In the genomic region with DNA sequence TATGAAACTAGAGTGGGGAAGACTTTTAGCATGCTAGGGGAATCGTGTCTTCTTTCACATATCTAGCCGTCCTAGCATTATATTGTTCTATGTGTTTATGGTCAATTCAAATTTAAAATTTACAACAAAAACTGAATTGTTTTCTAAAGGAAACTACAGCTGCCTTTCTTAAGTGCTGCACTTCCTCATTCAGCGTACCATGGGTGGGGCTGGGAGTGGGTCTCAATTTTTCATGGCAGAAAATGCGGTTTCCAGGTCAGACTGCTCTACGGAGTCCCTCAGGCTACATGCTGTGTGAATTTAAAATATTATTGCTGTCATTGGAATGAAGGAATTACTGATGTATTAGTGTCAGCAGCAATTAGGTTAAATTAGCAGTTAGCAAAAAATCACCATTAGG, we compare ENCODE assay signal across 13 mouse cellular contexts. TPM values are rescaled to one million over a fixed set of nuclear protein-coding genes. Genes with fewer than 3 reads are reported as not detected.
A peak's percentile ranks its signal among the peaks of the same experiment; 100 is the strongest.
DNase-seq lines count a peak whose midpoint lies in the region; ATAC-seq and TF ChIP-seq lines count a peak whose summit lies in the region.
"Had no signal": no experiment of that assay in that cellular context is flagged by ENCODE, and none has a peak within 500 bp of the region (broad histone marks: within the 10 kb centered on the region; RNA-seq: fewer than 3 reads in every experiment).

No protein-coding gene starts in this region.

- 0 out of 2 replicates have a peak, but pooled peaks cover 2% of the 10 kb centered on the region for H3K36me3 ChIP-seq in heart, embryonic 11.5 days (ENCODE audit: control insufficient read depth, insufficient read depth, low read length)
- peaks cover 27% of the 10 kb centered on the region for H3K36me3 ChIP-seq in liver, embryonic 15.5 days (replicated peaks)
- peaks cover 18% of the 10 kb centered on the region; the same call in 1 of the 2 replicates for H3K36me3 ChIP-seq in forebrain, embryonic 13.5 days (ENCODE audit: poor library complexity, severe bottlenecking)
- H3K36me3 ChIP-seq: stomach, embryonic 15.5 days had no signal

- H3K27me3 ChIP-seq in heart, embryonic 11.5 days (ENCODE audit: control insufficient read depth, insufficient read depth, low read length), result no peaks in the 10 kb centered on the region
- H3K27me3 ChIP-seq in liver, embryonic 15.5 days, result no peaks in the 10 kb centered on the region
- H3K27me3 ChIP-seq in forebrain, embryonic 13.5 days, result no peaks in the 10 kb centered on the region
- H3K27me3 ChIP-seq: forebrain, embryonic 12.5 days; stomach, embryonic 15.5 days had no signal

- peak overlapping the region; percentile 51; the same call in 1 of the 2 replicates for H3K27ac ChIP-seq in heart, embryonic 11.5 days (ENCODE audit: low read depth, low read length)
- peak overlapping the region; percentile 0; the same call in 1 of the 2 replicates for H3K27ac ChIP-seq in embryonic fibroblast, embryonic 13.5 days (ENCODE audit: insufficient read depth, low read length)
- peak overlapping the region; percentile 64 for H3K27ac ChIP-seq in liver, embryonic 15.5 days (replicated peaks)
- H3K27ac ChIP-seq in forebrain, embryonic 13.5 days, result no peak overlapping the region
- H3K27ac ChIP-seq: embryonic facial prominence, embryonic 10.5 days; forebrain, embryonic 12.5 days; stomach, embryonic 15.5 days had no signal

- TF ChIP-seq CTCF in embryonic fibroblast, embryonic 13.5 days (IDR thresholded peaks at IDR 0.05; ENCODE audit: borderline replicate concordance, insufficient read depth, low read length), result no peak

- ATAC-seq in heart, embryonic 11.5 days (replicated peaks; ENCODE audit: insufficient number of reproducible peaks, low FRiP score, low TSS enrichment), result no peak
- peak; percentile 57; the same call in 1 of the 2 replicates for ATAC-seq in liver, embryonic 15.5 days (ENCODE audit: insufficient read depth)
- no peak for ATAC-seq in forebrain, embryonic 13.5 days
- ATAC-seq: hindbrain, embryonic 16.5 days had no signal

- no peak overlapping the region for H3K4me2 ChIP-seq in heart, embryonic 11.5 days
- H3K4me2 ChIP-seq in liver, embryonic 15.5 days, result peak overlapping the region; percentile 50
- no peak overlapping the region for H3K4me2 ChIP-seq in forebrain, embryonic 13.5 days
- H3K4me2 ChIP-seq: forebrain, embryonic 12.5 days; stomach, embryonic 15.5 days had no signal

- no peak overlapping the region for H3K9ac ChIP-seq in heart, embryonic 11.5 days (ENCODE audit: low read depth, low read length)
- peak overlapping the region; percentile 31 for H3K9ac ChIP-seq in liver, embryonic 15.5 days
- no peak overlapping the region for H3K9ac ChIP-seq in forebrain, embryonic 13.5 days
- H3K9ac ChIP-seq: forebrain, embryonic 12.5 days; stomach, embryonic 15.5 days had no signal

- 71% methylated on average over 5 of the region's 5 CpGs for WGBS in heart, embryonic 11.5 days (ENCODE audit: insufficient replicate concordance)
- 30% methylated on average over 5 of the region's 5 CpGs for WGBS in liver, embryonic 15.5 days (ENCODE audit: insufficient replicate concordance)
- WGBS in forebrain, embryonic 13.5 days, result 87% methylated on average over 5 of the region's 5 CpGs

- no peak for DNase-seq in heart, adult 18-20 months
- peak; percentile 56 for DNase-seq in 416B (ENCODE audit: low read depth)
- no peak for DNase-seq in Muller cell, postnatal 12 days (ENCODE audit: inconsistent ontology term)
- no peak for DNase-seq in left cerebral cortex, adult 18-20 months (ENCODE audit: low spot score in 2 of 2)
- DNase-seq: right cerebral cortex, postnatal 14 days had no signal

- no peaks in the 10 kb centered on the region for H3K9me3 ChIP-seq in heart, embryonic 11.5 days (replicated peaks; ENCODE audit: control insufficient read depth, low read length)
- H3K9me3 ChIP-seq in liver, embryonic 15.5 days (replicated peaks), result no peaks in the 10 kb centered on the region
- no peaks in the 10 kb centered on the region for H3K9me3 ChIP-seq in forebrain, embryonic 13.5 days (replicated peaks)
- H3K9me3 ChIP-seq: embryonic facial prominence, embryonic 10.5 days; forebrain, embryonic 12.5 days; stomach, embryonic 15.5 days had no signal

- H3K4me1 ChIP-seq in heart, embryonic 11.5 days (ENCODE audit: control insufficient read depth, insufficient read depth, low read length), result peaks cover 18% of the 10 kb centered on the region
- H3K4me1 ChIP-seq in embryonic fibroblast, embryonic 13.5 days (ENCODE audit: control insufficient read depth, insufficient read depth, low read length), result peaks cover 3% of the 10 kb centered on the region; the same call in 1 of the 2 replicates
- peaks cover 28% of the 10 kb centered on the region for H3K4me1 ChIP-seq in liver, embryonic 15.5 days (replicated peaks)
- H3K4me1 ChIP-seq in forebrain, embryonic 13.5 days, result peaks cover 17% of the 10 kb centered on the region

- TF ChIP-seq POLR2A in embryonic fibroblast, embryonic 13.5 days (IDR thresholded peaks at IDR 0.05; ENCODE audit: low read depth, low read length), result no peak

- H3K4me3 ChIP-seq in heart, embryonic 11.5 days (ENCODE audit: low read depth, low read length), result no peak overlapping the region
- no peak overlapping the region for H3K4me3 ChIP-seq in embryonic fibroblast, embryonic 13.5 days (ENCODE audit: insufficient read depth, low read length)
- no peak overlapping the region; the same call in 1 of the 2 replicates for H3K4me3 ChIP-seq in liver, embryonic 15.5 days (replicated peaks)
- H3K4me3 ChIP-seq in forebrain, embryonic 13.5 days, result no peak overlapping the region
- H3K4me3 ChIP-seq: embryonic facial prominence, embryonic 10.5 days; forebrain, embryonic 12.5 days; stomach, embryonic 15.5 days had no signal

RNA-seq across cellular contexts. Expression of a gene that starts 15.6 kb away (rescaled TPM):
- polyA plus RNA-seq in heart, embryonic 11.5 days (2014; fragmentation: Nextera tagmentation; extraction: Ambion mirVana), result 15.2 and 22.1 TPM in 2 replicates
- total RNA-seq in heart, adult 18-20 months (2021), result 10 to 100 TPM; 28.4 to 33.6 TPM
- 20.0 and 22.7 TPM in 2 replicates for polyA plus RNA-seq in embryonic fibroblast, embryonic 13.5 days (2011; ENCODE audit: insufficient read length, low read depth, missing spikeins)
- polyA plus RNA-seq in liver, embryonic 15.5 days (2015; fragmentation: Nextera tagmentation; extraction: Ambion mirVana), result 19.5 and 20.6 TPM in 2 replicates
- 100 to 1,000 TPM; 330 to 343 TPM for total RNA-seq in left cerebral cortex, adult 18-20 months (2021)
- 22.7 and 27.8 TPM in 2 replicates for polyA plus RNA-seq in forebrain, embryonic 13.5 days (2015; fragmentation: Nextera tagmentation; extraction: Ambion mirVana)

RNA-seq across cellular contexts. Expression of a gene that starts 48.8 kb away (rescaled TPM):
- 55.5 and 56.4 TPM in 2 replicates for polyA plus RNA-seq in heart, embryonic 11.5 days (2014; fragmentation: Nextera tagmentation; extraction: Ambion mirVana)
- total RNA-seq in heart, adult 18-20 months (2021), result 10 to 100 TPM; 11.3 to 12.4 TPM
- polyA plus RNA-seq in embryonic fibroblast, embryonic 13.5 days (2011; ENCODE audit: insufficient read length, low read depth, missing spikeins), result 60.7 and 90.4 TPM in 2 replicates
- polyA plus RNA-seq in liver, embryonic 15.5 days (2015; fragmentation: Nextera tagmentation; extraction: Ambion mirVana), result 16.3 and 17.0 TPM in 2 replicates
- total RNA-seq in left cerebral cortex, adult 18-20 months (2021), result 10 to 100 TPM; 56.1 to 59.4 TPM
- polyA plus RNA-seq in forebrain, embryonic 13.5 days (2015; fragmentation: Nextera tagmentation; extraction: Ambion mirVana), result 75.8 and 77.1 TPM in 2 replicates
